Mouse (Mus musculus) WW6 (cell line): Measurements from ENCODE around the gene Nsg2.
"Not testable (repeated sequence)": the region's sequence is repeated elsewhere in the genome, so short reads cannot be mapped to it uniquely, and the experiment has no call there.

ENCODE experiments used
- DNase-seq: peaks from one replicate; pipeline ENCODE4 v3.0.0-alpha.2; 2013; ENCODE audit warnings: low read depth, low spot score

Gene Nsg2

DNA sequence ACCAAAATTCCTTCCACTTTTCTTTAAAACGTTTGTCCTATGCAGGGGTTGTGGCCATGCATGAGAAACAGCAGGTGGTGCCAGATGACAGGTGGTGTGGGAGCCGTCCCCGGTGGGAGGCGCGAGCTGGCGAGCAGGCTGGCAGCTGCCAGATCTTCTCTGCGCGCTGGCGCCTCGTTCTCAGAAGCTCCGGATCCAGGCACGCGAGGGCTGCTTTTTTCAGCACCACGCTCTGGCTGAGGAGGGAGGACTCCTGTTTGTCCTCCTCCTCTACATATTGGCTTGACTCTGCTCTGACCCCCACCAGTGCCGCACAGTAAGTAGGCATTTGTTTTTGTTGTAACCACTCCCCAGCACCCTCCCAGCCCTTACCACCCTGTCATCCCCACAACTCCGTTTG lies at the start of gene Nsg2:
Nsg2 (plus strand) TSS at position 183 of the 400 bp plus-strand sequence.
- DNase-seq = no peak

DNA sequence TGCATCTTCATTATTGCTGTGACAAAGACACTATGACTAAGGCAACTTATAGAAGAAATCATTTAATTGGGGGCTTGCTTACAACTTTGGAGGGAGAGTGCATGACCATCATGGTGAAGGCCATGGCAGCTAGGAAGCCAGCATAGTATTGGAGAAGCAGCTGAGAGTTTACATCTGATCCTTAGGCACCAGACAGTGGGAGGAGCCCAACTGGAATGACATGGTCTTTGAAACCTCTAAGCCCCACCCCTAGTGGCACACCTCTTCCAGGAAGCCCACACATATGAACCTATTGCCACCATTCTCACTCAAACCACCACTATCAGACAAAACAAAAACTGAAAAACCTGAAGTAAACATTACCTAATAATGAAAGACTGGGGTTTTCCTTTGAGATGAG lies 40.2 kb upstream of the Nsg2 start:
- DNase-seq = no peak

GRCm38 (mm10) chr11:31963993-31964392 lies 36.3 kb upstream of the Nsg2 start:
- DNase-seq = no peak

GRCm38 (mm10) chr11:31965256-31966134 lies 34.8 kb upstream of the Nsg2 start, which contains the start of gene 4930524B15Rik:
Gene 4930524B15Rik, plus strand, starts transcription at chr11:31965592.
- DNase-seq = no peak

DNA sequence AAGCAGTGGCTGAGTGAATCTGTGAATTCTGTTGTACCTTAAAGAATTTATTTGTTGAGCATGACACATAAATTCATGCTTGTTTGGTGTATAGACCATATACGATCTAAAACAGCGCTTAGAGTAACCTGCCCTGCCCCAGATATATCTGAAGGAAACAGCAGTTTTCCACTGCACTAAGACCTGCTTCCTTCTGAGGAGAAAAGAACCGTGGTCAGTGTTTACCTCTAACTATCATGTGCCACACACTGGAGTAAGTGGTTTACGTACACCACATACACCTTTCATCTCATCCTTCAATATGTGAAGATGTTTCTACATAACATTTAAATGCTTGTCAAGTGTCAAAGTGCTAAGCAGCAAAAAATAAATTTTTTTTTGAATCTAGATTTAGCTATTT lies 26.1 kb upstream of the Nsg2 start:
- DNase-seq = no peak

- DNase-seq = no peak
These were observed 25.4 kb upstream of the Nsg2 start for GRCm38 (mm10) chr11:31974826-31975225.

DNA sequence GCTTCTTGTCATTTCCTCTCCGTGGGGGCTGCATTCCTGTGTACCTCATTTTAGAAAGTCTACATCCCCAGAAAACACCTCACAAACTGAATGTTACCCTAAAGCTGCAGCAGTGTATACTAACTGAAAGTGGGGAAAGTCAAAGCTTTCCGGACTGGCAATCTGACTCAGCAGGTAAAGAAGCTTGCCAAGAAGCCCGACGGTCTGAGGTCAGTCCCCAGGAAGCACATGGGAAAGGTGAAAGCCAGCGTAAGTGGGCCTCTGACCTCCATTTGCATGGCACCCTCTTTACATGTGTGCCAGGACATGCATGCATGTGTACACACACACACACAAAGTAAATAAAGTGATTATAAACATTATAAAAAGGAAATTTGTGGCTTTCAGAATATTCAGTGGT lies 24.6 kb upstream of the Nsg2 start:
- no peak for DNase-seq

DNA sequence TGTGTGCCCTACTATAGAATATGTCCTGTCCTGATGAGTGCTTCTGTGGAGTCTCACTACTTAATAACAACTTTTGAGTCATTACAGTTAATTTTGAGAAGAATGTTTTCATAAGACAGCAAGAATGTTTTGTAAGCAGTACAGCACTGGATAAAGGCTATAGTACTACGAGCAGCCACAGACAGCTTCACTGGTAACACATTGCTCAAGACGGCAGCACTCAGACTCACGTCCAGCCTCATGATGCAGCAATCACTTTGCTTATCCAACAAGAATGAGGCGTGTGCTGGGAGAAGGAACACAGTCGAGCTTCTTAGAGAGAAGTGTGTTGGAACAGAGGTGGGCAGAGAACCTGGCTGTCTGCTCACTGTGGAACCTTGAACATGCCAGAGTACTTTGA lies 24.1 kb upstream of the Nsg2 start:
- no peak for DNase-seq

GRCm38 (mm10) chr11:31980089-31980488 lies 20.2 kb upstream of the Nsg2 start:
- DNase-seq = not testable (repeated sequence)

DNA sequence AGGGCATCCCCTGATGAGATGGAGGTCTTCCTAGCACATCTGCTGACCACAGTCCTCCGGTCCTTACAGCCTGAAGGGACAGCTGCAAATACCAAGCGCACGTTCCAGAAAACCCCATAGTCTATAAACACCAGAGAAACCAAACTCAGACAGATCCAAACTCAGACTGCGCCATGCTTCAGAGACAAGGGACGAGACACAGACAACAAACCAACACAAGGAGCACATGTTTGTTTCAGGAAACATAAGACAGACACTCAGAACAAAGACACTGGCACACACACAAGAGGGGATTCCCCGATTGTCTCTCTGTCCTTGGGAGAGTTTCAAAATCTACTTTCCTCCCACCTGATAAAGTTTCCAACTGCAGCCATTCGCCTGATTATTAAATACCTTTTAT lies 18.4 kb upstream of the Nsg2 start:
- DNase-seq = no peak

- DNase-seq = peak; percentile 79
These were observed 17.9 kb upstream of the Nsg2 start for GRCm38 (mm10) chr11:31982247-31982943.

- DNase-seq = no peak
These were observed 17.0 kb upstream of the Nsg2 start for GRCm38 (mm10) chr11:31983249-31983648.

DNA sequence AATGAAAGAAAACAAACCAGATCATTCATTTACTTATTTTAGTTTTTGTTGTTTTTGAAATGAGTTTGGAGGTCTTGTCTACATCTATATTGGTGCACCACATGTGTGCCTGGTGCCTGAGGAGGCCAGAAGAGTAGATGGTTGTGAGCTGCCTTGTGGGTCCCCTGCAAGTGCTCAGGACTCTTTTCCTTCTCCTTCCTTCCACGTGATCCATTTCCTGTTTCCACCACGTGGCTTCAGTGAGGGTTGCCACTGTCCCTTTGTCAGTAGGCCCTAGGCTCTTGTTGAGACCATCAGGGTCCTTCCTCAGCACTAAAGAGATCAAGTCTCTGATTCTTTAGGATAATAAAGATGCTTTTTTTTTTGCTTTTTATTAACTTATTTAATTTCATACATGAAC lies 15.5 kb upstream of the Nsg2 start:
- no peak for DNase-seq

DNA sequence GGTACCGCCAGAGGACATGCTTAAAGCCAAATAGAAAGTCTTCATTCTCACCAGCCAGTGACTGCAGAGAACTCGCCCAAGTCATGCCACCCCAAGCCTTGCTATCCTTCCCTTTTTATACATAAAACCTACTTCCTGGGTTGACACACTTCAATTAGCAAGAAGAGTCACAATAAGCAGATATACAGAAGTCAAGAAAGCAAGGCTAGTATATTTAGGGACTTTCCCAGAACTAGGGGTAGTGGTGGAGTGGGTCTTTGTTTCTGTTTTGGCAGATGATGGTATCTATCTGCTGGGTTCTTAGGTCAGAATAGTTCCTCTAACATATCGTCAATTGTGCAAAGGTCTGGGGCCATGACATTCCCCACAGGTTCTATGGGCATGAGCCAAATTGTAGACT lies 7.7 kb upstream of the Nsg2 start:
- DNase-seq = no peak

GRCm38 (mm10) chr11:31999716-32000115 lies 547 bp upstream of the Nsg2 start:
- DNase-seq = no peak

DNA sequence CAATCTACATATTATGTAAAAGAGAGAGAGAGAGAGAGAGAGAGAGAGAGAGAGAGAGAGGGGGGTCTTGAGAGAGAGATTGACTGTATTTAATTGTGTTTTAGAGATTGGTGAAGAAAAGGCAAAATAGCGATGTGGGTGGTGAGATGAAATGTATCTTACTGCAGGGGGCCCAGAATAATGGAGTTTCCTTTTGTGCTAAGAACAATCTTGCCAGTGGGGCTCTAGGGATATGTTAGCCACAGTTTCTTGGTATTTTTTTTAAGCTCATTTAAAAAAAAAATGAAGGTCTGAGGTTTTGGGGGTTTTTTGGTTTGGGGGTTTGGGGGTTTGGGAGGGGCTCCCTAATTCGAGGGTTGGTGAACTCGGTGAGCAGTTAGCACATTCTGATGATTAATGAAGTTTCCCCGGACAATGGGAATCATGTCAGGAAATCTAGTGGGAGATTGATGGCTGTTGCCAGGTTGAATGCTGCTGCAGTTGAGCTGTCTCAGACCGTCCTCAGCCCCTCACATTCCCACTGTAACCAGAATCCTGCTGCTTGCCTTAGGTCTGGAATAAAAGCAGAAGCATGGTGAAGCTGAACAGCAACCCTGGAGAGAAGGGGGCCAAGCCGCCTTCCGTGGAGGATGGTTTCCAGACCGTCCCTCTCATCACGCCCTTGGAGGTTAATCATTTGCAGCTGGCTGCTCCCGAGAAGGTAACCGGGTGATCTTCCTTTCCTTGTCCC lies 1.1 kb downstream of the Nsg2 start:
- DNase-seq = no peak

DNA sequence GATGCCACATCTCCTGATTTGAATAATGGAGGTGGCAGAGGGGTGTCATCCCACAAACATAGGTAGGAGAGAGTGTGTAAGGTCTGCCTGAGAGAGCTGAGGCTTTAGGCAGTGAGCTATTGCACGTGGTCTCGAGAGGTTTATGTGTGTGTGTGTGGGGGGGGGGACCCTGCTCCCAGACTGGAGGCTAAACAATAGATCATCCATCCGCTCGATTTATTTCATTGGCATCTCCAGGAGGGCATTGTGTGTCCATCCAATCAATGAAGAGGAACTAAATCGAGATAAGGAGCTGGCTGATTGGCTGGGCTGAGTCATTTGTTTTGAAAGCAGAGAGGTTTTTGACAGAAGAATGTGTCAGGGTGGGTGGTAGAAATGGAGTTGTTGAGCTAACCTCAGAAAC lies 2.4 kb downstream of the Nsg2 start:
- no peak for DNase-seq

DNA sequence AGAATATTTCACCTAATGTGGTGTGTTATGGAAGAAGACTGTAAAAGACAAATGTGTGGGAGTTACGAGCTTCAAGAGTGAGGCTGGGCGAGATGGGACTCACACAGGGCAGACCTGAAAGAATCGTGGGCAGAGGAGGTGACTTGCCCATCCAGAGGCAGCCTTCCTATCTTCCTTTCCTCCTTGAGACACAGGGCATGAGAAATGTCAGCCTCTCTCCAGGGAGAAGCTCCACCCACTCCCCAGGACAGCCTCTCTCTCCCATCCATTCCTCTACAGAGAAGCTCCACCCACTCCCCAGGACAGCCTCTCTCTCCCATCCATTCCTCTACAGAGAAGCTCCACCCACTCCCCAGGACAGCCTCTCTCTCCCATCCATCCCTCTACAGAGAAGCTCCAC lies 7.8 kb downstream of the Nsg2 start:
- not testable (repeated sequence) for DNase-seq

DNA sequence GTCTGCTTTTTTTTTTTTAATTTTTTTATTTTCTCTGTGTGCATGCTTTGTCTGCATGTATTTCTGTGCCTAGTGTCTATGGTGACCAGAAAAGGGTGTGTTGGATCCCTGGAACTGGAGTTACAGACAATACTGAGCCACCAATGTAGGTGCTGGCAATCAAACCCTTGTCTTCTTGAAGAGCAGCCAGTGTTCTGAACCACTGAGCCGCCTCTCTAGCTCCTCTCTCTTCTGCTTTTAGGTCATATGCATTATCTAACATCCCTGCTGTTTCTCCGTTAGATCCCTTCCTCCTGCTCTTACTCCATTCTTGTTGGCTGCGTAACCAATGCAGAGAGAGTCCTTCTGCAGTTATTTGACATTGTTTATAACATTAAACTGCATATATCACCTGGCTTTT lies 8.6 kb downstream of the Nsg2 start:
- DNase-seq = no peak

DNA sequence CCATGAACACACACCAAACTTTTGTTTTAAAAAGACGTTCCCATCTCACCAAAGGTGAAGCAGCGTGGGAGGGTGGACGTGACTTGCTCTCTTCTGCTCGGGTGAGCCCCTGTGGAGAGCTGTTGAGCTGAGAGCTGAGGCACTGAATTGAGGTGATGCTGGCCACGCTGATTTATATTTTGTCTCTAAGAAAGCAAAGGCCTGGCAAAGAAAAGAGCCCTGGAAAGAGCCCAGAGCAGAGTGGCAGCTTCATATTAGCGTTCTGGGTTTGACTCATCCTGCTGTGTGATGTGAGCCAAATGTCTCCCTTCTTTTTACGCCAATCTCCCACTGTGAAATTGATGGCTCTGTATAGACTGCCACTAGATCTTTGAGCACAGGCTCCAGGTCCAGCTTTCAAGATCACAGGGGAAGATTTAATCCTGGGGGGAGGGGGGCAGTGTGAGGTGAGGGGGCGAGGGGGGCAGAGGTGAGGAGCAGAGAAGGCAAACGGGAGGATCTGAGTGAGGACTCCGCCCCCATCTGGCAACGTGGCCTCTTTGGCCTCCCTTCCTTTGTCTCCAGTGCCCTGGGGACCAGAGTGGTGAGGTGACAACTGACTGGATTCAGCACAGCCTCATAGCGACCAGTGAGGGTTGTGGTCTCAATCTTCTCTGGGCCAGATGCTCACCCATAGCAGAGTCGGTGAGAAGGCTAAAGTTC lies 9.8 kb downstream of the Nsg2 start:
- no peak for DNase-seq

DNA sequence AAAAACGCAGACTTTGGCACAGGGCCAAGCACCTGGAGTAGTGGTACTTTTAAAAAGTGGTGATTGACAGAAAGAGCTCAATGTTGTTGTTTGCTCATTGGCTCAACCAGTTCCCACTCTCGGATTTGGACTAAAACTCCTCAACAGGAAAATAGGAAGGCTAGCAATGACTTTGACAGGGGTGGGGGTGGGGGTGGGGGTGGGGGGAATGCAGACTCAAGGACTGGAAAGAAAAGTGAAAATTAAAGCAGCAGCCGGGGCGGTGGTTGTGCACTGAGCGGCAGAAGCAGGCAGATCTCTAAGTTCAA lies 10.4 kb downstream of the Nsg2 start:
- no peak for DNase-seq
